Mouse (Mus musculus) hindbrain, embryonic 11.5 days (tissue): Measurements from ENCODE around the gene Rab12. TPM values are rescaled to one million over a fixed set of nuclear protein-coding genes. Genes with fewer than 3 reads are reported as not detected.

ENCODE experiments used
- ATAC-seq: fragments of 200-750 bp; cut with Nextera tagmentation; 2 replicates; pipeline ENCODE4 v1.8.0; 2017; ENCODE audit warnings: mild to moderate bottlenecking, moderate TSS enrichment, moderate library complexity; ENCODE audit not compliant: low FRiP score
- DNase-seq: peaks from one replicate; pipeline ENCODE4 v3.0.0-alpha.2; 2015; ENCODE audit warnings: low spot score
- H3K27ac ChIP-seq: fragments of 300-500 bp; sonication (generic); 2 replicates; pipeline ENCODE4 v1.5.1; 2014; ENCODE audit warnings: mild to moderate bottlenecking, low read depth, low read length
- H3K27me3 ChIP-seq: fragments of 300-500 bp; sonication (generic); 2 replicates; pipeline ENCODE4 v1.6.1; 2014; ENCODE audit warnings: mild to moderate bottlenecking, low read length, moderate library complexity, mixed read lengths; ENCODE audit not compliant: control insufficient read depth, insufficient read depth
- H3K36me3 ChIP-seq: fragments of 300-500 bp; sonication (generic); 2 replicates; pipeline ENCODE4 v1.6.1; 2014; ENCODE audit warnings: mild to moderate bottlenecking, low read length, moderate library complexity, mixed read lengths; ENCODE audit not compliant: control insufficient read depth, insufficient read depth
- H3K4me1 ChIP-seq: fragments of 300-500 bp; sonication (generic); replicated peaks from 2 replicates; pipeline ENCODE4 v1.6.1; 2014; ENCODE audit warnings: low read length, mixed read lengths; ENCODE audit not compliant: control insufficient read depth, insufficient read depth
- H3K4me2 ChIP-seq: fragments of 300-500 bp; sonication (generic); replicated peaks from 2 replicates; pipeline ENCODE4 v1.6.1; 2014; ENCODE audit warnings: mild to moderate bottlenecking, low read depth, low read length
- H3K4me3 ChIP-seq: fragments of 300-500 bp; sonication (generic); 2 replicates; pipeline ENCODE4 v1.5.1; 2014; ENCODE audit warnings: low read depth, low read length
- H3K9ac ChIP-seq: fragments of 300-500 bp; sonication (generic); 2 replicates; pipeline ENCODE4 v1.6.1; 2014; ENCODE audit warnings: low read depth, low read length
- H3K9me3 ChIP-seq: fragments of 300-500 bp; sonication (generic); 2 replicates; pipeline ENCODE4 v1.6.1; 2016; ENCODE audit warnings: low read length; ENCODE audit not compliant: control insufficient read depth
- WGBS: fragments of 180-500 bp; shearing (Covaris S2); extraction: QIAGEN DNeasy Blood & Tissue Kit; methylation state at CpG from one replicate; pipeline ENCODE4 v1.1.7; 2014; 5-methylcytosine and 5-hydroxymethylcytosine counted together
- polyA plus RNA-seq: library from polyadenylated mRNA; unstranded; fragments of >200 nt; fragmentation: Nextera tagmentation; extraction: Ambion mirVana; gene quantifications from 2 replicates; pipeline ENCODE4 v1.2.1, GENCODE M21; 2014

Rab12 gene
- 44.1 and 45.2 TPM in 2 replicates for polyA plus RNA-seq

DNA sequence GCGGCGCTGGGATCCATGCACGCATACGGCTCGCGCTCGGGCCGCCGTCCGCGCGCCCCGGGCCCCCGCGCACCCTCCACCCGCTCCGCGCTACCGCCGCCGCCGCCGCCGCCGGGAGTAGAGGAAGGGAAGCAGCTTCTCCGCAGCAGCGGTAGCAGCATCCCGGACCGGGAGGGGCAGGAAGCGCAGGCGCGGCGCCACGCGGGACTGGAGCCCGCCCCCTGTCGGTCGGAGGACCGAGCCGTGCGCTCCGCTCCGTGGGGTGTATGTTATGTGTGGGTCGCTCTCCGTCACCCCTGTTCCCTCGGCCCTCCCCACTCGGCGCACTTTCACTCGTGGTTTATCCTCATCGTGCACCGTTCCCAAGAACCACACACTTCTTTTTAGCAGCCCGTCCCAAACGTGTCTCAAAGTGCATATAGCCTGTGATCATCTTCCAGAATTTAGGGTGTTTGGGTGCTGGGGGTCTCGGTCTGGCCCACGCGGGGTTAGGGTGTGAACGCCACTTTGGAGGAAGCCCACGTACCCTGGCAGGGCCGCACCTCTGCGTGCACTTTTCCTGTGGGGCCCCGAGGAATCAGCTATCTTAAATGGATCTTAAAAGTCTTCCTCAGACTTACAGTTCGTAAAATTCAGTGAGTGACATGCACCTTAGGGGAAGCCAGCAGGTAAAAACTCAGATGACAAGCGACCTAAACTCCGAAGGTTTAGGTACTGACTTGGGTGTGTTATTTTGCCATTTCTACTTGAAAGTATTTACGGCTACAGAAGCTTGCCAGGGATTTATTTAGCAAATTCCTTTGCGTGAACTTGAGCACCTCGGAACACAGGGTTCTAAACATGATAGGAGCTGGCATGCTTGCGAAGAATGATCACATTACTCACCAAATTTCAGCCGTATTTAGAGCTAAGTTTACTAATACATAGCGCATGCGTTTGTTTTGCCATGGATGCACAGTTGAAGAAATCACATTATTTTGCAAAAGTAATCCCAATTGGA lies at the start of gene Rab12:
TSS of gene Rab12 (minus strand) at position 176 of the 1,000 bp plus-strand sequence.
- Histone ChIP-seq H3K4me2 (peak within 1 kb of the TSS; percentile 75), H3K9ac (peak within 1 kb of the TSS; percentile 95), H3K4me3 (peak within 1 kb of the TSS; percentile 98), H3K36me3 (no peaks in the 10 kb centered on the region), H3K27ac (peak within 1 kb of the TSS; percentile 51; the same call in 1 of the 2 replicates), H3K27me3 (no peaks in the 10 kb centered on the region), H3K9me3 (no peaks in the 10 kb centered on the region), H3K4me1 (no peaks in the 10 kb centered on the region)
- DNase-seq (peak; percentile 94), ATAC-seq (peak; percentile 95)
- WGBS, result 19% methylated on average over 30 of the region's 71 CpGs

DNA sequence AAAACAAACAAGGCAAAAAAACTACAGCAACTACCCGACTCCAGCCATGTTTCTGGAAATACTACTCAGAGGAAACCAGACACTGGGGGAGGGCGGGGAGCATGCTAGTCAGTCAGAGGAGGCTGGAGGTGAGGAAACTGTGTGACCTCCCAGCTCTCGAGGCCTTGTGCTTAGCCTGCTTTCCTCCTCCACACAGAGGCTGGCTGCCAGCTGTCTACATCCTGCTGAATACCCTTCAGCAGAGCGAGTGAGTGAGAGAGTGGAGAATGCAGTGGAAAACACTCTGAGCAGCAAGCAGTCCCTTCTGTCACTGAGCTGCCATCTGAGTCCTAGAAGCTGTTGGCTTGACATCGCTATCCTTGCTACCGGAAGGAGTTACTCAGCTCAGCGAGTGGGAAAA lies 44.7 kb upstream of the Rab12 start:
- no peak overlapping the region for H3K27ac ChIP-seq
- H3K4me1 ChIP-seq, result no peaks in the 10 kb centered on the region
- H3K4me3 ChIP-seq, result no peak overlapping the region
- no peaks in the 10 kb centered on the region for H3K9me3 ChIP-seq
- H3K36me3 ChIP-seq, result no peaks in the 10 kb centered on the region
- H3K4me2 ChIP-seq, result no peak overlapping the region
- H3K9ac ChIP-seq, result no peak overlapping the region
- H3K27me3 ChIP-seq, result no peaks in the 10 kb centered on the region
- WGBS, result 75% methylated on average over 7 of the region's 7 CpGs
- DNase-seq, result no peak
- ATAC-seq, result no peak

DNA sequence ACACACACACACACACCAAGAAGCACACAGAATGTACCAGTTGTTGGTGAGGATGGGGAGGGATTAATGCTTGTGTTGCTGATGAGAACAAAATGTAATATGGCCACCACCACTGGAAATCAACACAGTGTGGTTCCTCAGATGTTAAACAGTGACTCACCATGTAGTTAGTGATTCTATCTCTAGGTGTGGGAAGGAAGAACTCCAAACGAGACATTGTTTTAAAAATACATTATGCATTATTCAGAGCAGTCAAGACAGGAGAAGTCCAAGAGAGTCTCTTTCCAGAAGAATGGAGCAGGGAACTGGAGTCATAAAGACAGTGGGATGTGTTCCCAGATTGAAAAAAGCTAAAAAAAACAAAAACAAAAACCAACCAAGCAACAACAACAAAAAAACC lies 44.0 kb upstream of the Rab12 start:
- H3K4me3 ChIP-seq, result no peak overlapping the region
- no peak for ATAC-seq
- H3K4me2 ChIP-seq, result no peak overlapping the region
- no peaks in the 10 kb centered on the region for H3K36me3 ChIP-seq
- no peak overlapping the region for H3K27ac ChIP-seq
- 69% methylated on average over 1 of the region's 1 CpGs for WGBS
- no peak overlapping the region for H3K9ac ChIP-seq
- DNase-seq, result no peak
- no peaks in the 10 kb centered on the region for H3K4me1 ChIP-seq
- H3K9me3 ChIP-seq, result no peaks in the 10 kb centered on the region
- H3K27me3 ChIP-seq, result no peaks in the 10 kb centered on the region

DNA sequence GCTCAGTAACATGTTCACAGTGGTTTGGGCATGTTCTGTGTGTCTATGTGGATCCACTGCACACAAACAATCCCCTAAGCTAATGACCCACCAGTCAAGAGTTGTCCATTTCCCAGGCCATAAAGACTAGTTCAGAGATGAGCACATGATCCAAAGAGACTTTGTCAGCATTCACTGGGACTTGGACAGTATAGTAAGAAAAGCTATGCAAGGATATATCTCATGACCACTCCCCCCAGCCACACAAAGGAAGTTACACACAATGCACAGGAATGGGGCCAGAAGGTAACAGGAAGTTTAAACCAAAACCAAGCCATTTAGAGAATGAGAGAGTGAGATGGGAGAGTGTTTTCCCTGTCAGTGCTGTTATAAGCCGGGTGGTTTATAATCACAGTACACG lies 41.9 kb upstream of the Rab12 start:
- Histone ChIP-seq H3K9me3 (no peaks in the 10 kb centered on the region), H3K4me3 (no peak overlapping the region), H3K27me3 (no peaks in the 10 kb centered on the region), H3K9ac (no peak overlapping the region), H3K4me1 (no peaks in the 10 kb centered on the region), H3K36me3 (no peaks in the 10 kb centered on the region), H3K27ac (no peak overlapping the region), H3K4me2 (no peak overlapping the region)
- ATAC-seq (no peak), DNase-seq (no peak)
- 88% methylated on average over 2 of the region's 2 CpGs for WGBS

DNA sequence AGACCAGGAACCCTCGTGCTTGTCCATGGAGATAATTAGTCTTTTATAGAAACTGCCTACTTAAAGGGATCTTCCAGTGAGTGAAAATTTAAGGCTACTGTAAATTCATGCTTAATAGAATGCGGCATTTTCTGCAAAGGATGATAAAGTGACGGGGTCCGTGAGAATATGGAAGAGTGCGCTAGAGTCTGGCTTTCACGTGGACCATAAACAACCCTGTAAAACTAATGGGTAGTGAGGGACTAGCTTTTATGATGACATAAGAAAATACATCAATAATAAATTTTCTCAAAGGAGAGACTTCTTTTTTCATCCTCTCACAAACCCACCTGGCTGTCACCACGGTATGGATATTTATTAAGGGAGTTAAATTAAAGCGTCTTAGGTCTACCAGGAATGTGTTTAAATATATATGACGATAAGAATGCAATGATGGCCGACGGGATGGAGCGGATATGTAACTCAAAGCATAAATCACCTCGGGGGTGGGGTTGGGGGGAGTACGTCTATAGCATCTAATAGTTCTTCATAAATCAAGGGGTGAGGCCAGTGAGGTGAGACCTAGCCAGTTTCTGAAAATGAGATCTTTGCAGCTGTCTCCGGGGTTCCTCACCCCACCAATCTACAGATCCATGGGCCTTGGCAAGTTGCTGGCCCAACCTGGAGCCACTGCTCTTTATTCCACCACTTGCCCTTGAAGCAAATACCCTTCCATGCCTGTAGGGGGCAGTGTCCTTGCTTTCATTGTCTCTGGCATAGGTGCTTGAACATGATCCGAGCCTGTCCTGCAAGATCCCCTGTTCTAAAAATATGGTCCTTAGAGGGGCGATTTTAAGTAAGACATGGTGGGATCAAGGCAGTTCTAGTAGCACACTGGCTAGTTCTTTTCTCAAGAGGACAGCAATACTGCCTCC lies 39.1 kb upstream of the Rab12 start:
- no peak overlapping the region for H3K4me3 ChIP-seq
- no peak overlapping the region for H3K9ac ChIP-seq
- no peak for ATAC-seq
- no peak overlapping the region for H3K27ac ChIP-seq
- no peaks in the 10 kb centered on the region for H3K27me3 ChIP-seq
- H3K4me2 ChIP-seq, result no peak overlapping the region
- WGBS, result 92% methylated on average over 17 of the region's 17 CpGs
- H3K36me3 ChIP-seq, result no peaks in the 10 kb centered on the region
- no peaks in the 10 kb centered on the region for H3K4me1 ChIP-seq
- H3K9me3 ChIP-seq, result no peaks in the 10 kb centered on the region
- DNase-seq, result peak; percentile 17

DNA sequence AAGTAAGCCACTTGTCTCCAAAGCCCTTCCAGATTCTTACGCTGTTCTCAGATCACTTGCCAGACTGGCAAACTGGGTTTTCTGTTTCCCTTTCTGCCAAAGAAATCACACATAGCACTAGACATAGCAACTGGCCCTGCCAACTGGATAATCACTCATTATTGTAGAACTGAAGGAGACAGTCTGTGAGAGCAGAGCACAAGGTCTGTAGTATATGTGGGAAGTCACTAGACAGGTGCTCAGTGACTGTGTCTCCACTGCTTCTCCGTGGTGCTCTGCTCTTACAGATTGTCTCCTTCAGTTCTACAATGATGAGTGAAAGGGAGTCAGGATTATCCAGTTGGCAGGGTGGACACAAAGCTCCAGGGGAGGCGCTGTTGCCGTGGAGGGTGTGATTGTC lies 33.2 kb upstream of the Rab12 start:
- Histone ChIP-seq H3K9ac (no peak overlapping the region), H3K4me1 (no peaks in the 10 kb centered on the region), H3K27me3 (no peaks in the 10 kb centered on the region), H3K4me3 (no peak overlapping the region), H3K4me2 (no peak overlapping the region), H3K27ac (no peak overlapping the region), H3K36me3 (no peaks in the 10 kb centered on the region), H3K9me3 (no peaks in the 10 kb centered on the region)
- ATAC-seq (no peak), DNase-seq (no peak)
- WGBS, result 86% methylated on average over 4 of the region's 4 CpGs

DNA sequence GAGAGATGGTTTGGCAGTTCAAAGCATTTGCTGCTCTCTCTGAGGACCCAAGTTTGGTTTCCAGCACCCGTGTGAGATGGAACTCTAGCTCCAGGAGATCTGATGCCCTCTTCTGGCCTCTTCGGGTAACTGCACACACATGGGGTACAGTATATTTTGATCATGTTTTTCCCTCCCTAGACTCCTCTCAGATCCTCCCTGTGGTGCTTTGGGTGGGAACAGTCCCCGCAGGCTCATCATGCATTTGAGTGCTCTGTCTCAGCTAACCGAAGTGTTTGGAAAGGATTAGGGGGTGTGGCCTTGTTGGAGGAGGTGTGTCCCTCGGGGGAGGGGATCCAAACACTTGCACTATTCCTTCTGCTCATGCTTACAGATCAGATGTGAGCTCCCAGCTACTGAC lies 31.0 kb upstream of the Rab12 start:
- H3K27me3 ChIP-seq, result no peaks in the 10 kb centered on the region
- H3K27ac ChIP-seq, result no peak overlapping the region
- no peak overlapping the region for H3K4me3 ChIP-seq
- H3K36me3 ChIP-seq, result no peaks in the 10 kb centered on the region
- H3K4me1 ChIP-seq, result no peaks in the 10 kb centered on the region
- DNase-seq, result no peak
- 88% methylated on average over 5 of the region's 5 CpGs for WGBS
- H3K9me3 ChIP-seq, result no peaks in the 10 kb centered on the region
- no peak for ATAC-seq
- no peak overlapping the region for H3K4me2 ChIP-seq
- H3K9ac ChIP-seq, result no peak overlapping the region

DNA sequence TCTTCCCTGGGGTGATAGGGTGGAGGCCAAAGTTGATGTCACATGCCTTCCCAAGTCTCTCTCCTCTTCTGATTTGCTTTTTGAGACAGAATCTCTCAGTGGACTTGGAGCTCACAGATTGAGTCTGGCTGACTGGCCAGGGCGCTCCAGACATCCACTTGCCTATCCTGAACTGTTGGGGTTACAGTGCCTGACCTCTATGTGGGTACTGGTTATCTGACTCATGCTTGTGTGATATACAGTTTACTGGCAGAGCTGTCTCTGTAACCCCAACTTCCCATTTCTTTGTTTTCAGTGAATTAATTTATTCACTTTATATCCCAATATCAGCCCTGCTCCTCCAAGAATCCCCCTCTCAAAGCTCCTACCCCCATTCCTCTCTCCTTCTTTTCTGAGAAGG lies 12.8 kb upstream of the Rab12 start:
- no peaks in the 10 kb centered on the region for H3K27me3 ChIP-seq
- no peak overlapping the region for H3K27ac ChIP-seq
- DNase-seq (no peak), ATAC-seq (no peak)
- no peaks in the 10 kb centered on the region for H3K4me1 ChIP-seq
- no peaks in the 10 kb centered on the region for H3K36me3 ChIP-seq
- no peak overlapping the region for H3K4me2 ChIP-seq
- H3K9ac ChIP-seq, result no peak overlapping the region
- H3K9me3 ChIP-seq, result no peaks in the 10 kb centered on the region
- no peak overlapping the region for H3K4me3 ChIP-seq
- WGBS, result 95% methylated on average over 1 of the region's 1 CpGs
